Mouse (Mus musculus) CD4-positive, CD25-positive, alpha-beta regulatory T cell, adult 4 months (primary cell): ENCODE measurements around the gene Cdc7. TPM values are rescaled to one million over a fixed set of nuclear protein-coding genes. Genes with fewer than 3 reads are reported as not detected.

Experiments
- ATAC-seq: one replicate; pipeline ENCODE4 v1.8.0; 2017
- polyA plus RNA-seq, 2 experiments: library from polyadenylated mRNA; unstranded; fragments of 100-300 nt; shearing (Covaris generic); gene quantifications; one replicate each; pipeline ENCODE4 v1.2.1; 2017

Cdc7 gene
- polyA plus RNA-seq, 2 experiments from 2014 or later: 19.1 to 23.9 TPM

DNA sequence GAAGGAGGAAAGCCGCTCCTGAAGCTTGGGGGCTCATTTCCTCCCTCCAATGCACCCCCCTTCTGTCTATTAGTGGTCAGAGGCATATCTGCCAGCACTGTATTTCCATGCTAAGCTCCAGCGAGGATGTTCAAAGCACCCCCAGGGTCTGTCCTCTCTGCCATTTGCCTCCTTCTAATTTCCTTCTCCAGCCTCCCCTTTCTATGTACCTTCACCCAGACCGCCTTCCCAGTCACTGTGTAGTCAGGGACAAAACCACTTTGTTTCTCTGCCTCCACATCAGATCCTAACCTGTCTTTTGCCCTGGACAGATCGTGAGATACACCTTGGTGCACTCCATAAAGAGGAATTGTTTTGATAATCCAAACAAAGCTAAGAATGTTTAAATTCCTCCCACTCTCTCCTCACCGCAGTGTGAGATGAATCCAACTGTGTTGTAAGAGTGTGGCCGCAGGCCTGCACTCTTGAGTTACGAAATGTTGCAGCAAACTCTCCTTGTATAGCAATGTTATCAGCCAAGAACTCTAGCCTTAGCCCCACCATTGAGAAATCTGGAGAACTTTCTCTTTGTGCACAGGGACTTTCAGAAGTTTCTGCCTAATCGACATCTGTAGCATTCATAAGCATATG is 27.3 kb downstream of the Cdc7 start:
- no peak for ATAC-seq

GRCm38 (mm10) chr5:106994716-106995115 is 30.6 kb downstream of the Cdc7 start:
- ATAC-seq: no peak

- no peak for ATAC-seq
Observed at GRCm38 (mm10) chr5:106995886-106996538, 31.9 kb downstream of the Cdc7 start.

DNA sequence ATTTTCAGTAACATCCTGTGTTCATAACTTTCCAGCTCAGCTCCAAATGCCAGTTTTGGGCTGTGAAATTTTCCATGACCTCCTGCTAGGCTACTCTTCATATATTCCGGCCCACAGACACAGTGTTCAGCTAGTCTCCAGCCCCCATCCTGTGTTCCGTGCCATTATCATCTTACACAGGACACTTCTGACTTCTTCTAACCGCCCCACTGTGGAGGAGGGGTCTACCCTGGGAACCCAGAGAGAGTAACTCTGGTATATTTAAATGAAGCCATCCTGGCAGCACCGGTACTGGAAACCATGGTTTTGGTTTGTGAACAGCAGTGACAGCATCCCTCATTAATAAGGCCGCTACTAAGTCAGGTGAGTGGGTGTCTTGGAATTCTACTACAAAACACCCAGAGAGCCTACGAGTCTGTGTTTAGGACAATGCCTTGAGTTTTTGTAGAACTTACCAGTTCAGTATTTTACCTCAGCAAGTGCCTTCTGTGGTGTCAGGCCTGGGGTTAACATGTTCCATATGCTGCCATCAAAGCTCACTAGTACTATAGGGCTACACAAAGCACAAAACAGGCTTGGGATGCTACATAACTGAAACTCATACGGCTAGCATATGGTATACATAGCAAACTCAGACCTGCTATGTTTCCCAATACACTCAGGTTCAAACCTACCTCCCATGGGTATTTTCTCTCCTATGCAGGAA is 32.6 kb downstream of the Cdc7 start:
- ATAC-seq: no peak

- no peak for ATAC-seq
Observed at GRCm38 (mm10) chr5:107001396-107002090, 37.4 kb downstream of the Cdc7 start.

DNA sequence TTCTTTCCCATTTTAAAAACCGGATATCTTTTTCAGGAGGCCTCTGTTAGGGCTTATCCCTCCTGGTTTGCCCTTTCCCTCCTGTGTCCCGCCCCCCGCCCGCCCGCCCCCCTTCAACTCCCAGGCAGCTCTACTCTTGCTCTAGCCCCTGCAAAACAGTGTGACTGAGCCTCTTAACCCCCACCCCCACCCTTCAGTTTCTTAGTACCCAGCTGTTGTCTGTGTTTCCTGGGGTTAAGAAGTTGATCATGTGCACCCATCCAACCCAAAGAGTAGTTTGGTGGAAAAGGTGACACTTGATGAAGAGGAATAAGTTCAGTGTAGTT is 37.9 kb downstream of the Cdc7 start:
- no peak for ATAC-seq

DNA sequence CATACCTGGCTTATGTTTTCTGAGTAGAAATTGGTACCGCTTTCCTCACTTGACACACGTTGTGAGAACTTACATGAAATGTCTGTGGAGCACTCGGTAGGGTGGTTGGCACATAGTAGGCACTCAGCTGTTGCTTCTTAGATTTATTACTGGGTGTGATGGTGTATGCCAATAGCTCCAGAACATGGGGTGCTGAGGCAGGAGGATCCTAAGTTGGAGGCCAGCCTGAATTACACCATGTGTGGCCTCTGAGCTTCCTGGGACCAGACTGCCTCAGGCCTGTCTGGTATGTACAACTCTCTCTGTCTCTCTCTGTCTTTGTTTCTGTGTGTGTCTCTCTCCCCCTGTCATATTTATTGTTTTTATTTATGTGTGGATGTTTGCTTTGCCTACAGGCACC is 45.6 kb downstream of the Cdc7 start:
- no peak for ATAC-seq

DNA sequence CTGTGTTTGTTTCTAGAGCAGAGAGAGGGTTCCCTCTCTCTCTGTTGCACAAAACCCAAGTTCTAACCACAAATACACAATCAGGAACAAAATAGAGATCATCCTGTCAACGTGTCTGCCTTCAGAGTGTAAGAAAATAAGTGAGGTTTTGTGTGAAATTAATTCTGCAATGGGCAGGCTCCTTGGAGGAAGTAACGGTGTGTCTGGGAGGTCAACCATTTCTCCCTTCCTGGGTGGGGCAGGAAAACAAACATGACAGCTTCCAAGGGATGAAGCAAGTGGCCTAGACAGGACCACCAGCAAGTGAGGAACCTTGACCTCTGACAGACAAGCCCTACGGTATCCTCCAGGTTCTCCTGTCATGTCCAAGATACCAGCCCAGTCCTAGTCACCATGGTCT is 46.2 kb downstream of the Cdc7 start:
- ATAC-seq: no peak

DNA sequence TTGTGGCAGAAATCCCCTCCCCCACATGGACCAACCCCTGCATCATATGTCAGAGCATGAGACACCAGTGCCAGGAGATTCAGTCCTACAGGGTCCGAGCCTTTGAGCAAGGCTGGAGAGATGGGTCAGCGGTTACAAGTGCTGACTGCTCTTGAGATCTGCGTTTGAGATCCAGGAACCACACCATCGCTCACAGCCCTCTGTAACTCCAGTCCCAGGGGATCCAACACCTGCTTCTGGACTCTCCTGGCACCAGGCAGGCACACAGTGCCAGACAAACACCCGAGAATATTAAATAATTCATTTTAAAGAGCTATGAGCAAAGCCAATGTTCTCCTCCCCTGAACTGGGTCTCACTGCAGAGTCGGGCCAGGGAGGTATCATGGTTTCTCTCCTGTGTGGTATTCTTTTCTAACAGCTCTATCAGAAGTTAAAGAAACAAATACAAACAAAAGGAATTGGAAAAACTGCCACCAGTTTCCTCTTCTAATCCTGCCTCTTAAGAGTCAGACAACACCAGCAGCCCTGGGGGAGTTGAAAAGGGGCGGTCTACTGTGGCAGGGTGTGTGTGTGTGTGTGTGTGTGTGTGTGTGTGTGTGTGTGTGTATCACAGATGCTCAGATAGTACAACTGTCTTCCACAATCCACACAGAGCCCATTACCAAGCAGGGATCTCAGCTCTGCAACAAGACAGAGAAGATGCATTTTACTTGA is 47.4 kb downstream of the Cdc7 start:
- no peak for ATAC-seq

DNA sequence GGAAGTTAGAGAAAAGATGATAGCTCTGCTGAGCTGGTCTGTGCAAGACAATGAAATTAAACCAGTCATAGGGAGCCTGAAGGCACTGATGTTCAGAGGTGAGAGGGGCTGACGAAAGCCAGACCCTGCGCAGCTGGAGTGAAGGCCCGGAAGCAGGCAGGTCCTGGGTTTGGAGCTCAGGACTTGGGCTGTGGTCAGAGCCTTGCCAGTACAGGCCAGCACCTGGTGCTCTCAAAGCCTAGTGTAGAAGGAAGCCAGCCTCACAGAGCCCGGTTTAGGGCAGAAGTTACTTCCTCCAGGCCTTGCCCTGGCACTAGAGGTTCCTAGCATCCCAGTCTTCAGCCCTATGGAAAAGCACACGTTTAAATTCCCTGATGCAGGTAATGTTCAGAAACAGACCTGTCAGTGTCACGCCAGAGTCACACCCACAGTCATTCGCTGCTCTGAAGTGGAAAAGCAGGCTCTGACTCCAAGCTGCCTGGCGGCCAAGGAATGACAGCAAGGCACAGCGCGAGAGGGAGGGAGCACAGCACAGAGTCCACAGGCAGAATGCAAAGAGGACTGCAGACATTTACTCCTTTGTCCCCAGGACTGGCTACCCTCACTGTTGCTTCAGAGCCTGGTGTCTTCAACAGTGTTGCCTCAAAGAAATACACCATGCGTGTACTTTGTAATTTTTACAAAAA is 48.1 kb downstream of the Cdc7 start:
- no peak for ATAC-seq

- peak; percentile 72 for ATAC-seq
Observed at GRCm38 (mm10) chr5:107013393-107013792, 49.3 kb downstream of the Cdc7 start.

DNA sequence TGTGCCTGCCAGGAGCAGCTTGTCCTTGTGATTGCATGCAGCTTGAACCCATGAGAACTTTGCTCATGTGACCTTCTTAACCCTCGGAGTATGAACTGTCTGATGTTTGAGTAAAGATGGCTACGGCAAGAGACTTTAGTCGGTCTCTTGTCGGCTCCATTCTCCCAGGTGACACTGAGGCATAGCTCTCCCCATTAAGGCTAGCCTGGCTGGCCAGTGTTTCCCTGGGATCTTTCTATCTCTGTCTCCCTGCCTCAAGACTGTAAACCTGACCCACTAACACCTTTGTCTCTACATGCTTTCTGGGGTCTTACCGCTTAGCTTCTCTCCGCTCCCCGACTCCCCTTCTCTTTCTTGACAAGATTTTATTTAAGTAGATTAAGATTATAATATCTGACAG is 50.0 kb downstream of the Cdc7 start:
- ATAC-seq: no peak

DNA sequence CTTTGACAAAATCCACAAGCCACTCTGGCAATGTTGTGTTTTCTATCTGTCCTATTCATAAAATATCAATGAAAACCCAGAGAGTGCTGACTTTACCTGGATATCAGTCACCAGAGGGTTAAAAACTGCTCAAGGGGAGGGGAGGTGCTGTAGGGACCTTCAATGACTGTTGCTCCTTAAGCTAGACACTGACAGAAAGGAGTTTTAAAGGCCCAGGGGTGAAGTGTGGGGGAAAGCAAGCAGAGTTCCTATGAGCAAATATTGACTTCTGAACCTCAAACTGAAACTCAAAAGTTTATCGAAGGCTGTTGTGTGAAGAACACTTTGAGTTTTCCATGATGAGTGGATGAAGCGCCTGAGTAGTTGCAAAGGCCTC is 50.9 kb downstream of the Cdc7 start:
- ATAC-seq: no peak

DNA sequence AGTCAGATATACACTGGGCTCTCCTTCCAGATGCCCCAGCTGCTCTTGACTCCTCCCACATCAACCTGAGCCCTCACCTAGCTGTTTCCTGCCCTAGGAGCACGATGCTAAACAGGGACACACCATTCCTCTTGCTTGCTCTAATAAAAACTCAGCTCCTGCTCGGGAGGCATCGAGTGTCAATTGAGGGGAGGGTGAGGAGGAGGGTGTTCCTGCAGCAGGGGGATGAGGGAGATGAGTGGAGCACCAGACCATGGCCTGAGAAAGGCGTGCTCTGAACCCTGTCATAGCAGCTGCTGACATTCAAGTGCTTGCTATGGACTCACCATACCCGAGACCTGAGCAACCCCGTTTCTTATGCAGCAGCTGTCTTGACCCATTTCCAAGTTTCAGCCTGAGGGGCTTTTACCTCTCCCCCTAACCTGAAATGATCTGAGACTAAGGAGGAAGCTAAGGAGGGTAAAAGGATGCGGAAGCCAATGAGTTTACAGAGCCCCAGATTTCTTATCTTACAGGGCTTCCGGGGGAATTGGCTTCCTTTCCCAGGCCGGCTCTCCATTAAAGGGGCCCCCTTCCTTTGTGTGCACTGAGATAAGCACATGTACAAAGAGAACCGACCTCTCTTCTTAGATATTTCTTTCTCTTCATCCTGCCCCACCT is 51.4 kb downstream of the Cdc7 start:
- peak; percentile 80 for ATAC-seq

GRCm38 (mm10) chr5:107016538-107016937 is 52.4 kb downstream of the Cdc7 start:
- ATAC-seq: no peak

GRCm38 (mm10) chr5:107017544-107017943 is 53.4 kb downstream of the Cdc7 start:
- no peak for ATAC-seq

DNA sequence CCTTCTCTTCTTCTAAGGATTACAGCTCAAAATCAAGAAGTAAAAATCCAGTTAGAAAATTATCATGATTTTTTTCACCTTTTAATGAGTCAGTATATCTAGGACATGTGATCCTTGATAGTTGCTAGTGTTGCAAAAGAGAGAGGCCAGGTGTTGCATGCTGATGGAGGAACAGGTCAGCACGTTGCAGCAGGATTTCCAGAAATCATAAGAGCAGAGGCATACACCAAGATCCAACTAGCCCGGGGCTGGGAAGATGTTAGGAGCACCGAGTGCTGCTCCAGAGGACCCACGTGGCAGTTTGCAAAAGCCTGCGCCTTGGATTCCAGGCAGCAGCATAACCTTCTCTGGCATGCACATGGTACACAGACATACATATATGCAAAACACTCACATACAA is 54.9 kb downstream of the Cdc7 start:
- ATAC-seq: no peak

- no peak for ATAC-seq
Observed at GRCm38 (mm10) chr5:107019904-107020303, 55.8 kb downstream of the Cdc7 start.

DNA sequence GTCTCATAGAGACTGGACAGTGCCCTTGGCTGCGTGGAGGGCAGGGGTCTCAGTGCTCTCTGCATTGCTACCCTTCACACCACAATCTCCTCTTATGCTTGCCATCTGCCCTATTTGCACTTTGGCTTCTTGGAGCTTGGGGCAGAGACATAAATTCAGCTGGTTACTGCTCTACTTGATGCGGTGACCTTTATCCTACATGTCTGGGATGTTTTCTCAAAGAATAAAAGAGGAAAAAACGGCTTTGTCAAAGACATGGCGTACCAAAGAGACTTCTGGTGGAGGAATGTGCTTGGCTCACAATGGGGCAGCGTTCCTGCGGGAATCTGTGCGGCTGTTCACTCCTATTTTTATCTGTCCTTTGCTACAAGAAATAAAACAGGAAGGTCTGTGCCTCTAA is 56.2 kb downstream of the Cdc7 start:
- ATAC-seq: no peak

GRCm38 (mm10) chr5:107021291-107022063 is 57.4 kb downstream of the Cdc7 start:
- ATAC-seq: no peak

DNA sequence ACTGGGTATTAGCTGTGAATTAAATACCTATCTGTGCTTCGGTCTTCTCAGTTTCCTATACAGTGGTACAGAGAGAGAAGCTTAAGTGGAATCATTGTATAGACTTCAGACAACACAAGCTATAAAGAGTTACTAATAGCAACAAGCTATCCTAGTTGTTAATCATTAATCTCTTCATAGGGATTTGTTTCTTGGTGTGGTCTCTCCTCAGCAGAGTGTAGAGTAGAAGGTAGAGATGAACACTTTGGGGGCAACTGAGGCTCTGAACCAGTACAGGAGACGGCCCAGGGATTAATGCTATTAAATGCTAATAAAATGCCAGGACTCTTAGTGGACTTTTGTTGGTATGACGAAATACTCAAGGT is 57.9 kb downstream of the Cdc7 start:
- ATAC-seq: no peak
